Mouse (Mus musculus) layer of hippocampus, postnatal 10 days (tissue): ENCODE data around the gene Sap18b. TPM values are rescaled to one million over a fixed set of nuclear protein-coding genes. Genes with fewer than 3 reads are reported as not detected.
"Not testable (repeated sequence)": the region's sequence is repeated elsewhere in the genome, so short reads cannot be mapped to it uniquely, and the experiment has no call there.

Experiments
- DNase-seq, 2 experiments: peaks; one replicate each; pipeline ENCODE4 v3.0.0; 2021; ENCODE audit warnings: low spot score in 2 of 2
- total RNA-seq, 2 experiments: library from RNA; stranded (reverse); gene quantifications; 2 replicates each; pipeline ENCODE4 v1.2.3; 2021

Sap18b gene
- total RNA-seq, 2 experiments from 2014 or later, result 165 to 170 TPM

- DNase-seq, result no peak
Measured at GRCm38 (mm10) chr8:95821266-95821665, 3.9 kb upstream of the Sap18b start.

GRCm38 (mm10) chr8:95822096-95822495 is 3.0 kb upstream of the Sap18b start:
- no peak for DNase-seq

DNA sequence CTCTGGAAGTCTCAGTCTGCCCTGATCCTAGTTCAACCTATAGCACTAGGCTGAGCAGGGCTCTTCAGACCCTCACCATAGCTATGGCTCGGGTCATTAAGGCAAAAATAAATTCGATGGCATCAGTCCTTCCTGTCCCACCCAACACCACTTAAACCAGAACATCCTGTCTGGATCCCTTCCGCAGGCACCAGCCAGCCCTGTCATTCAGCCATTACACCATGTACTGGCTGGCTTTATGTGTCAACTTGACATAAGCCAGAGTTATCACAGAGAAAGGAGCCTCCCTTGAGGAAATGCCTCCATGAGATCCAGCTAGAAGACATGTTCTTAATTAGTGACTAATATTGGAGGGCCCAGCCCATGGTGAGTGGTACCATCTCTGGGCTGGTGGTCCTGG is 2.4 kb upstream of the Sap18b start:
- DNase-seq, result no peak

DNA sequence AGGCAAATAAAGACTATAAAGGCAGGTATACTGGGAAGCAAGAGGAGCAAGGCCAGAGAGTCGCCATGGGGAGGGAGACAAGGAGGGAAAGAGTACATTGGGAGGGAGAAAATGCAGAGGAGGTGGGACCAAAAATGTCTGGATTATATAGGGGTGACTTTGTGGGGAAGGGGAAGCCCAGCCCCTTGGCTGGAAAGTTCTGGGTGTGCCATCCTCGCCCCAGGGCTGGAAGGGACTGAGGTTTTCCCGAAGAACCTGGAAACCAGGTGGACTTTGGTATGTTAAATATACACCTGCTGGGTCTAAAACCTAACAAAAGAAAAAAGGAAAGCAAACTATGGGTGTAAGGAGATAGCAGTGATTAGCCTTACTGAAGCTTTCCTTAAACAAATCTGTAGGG is 5.0 kb downstream of the Sap18b start:
- DNase-seq, result no peak

DNA sequence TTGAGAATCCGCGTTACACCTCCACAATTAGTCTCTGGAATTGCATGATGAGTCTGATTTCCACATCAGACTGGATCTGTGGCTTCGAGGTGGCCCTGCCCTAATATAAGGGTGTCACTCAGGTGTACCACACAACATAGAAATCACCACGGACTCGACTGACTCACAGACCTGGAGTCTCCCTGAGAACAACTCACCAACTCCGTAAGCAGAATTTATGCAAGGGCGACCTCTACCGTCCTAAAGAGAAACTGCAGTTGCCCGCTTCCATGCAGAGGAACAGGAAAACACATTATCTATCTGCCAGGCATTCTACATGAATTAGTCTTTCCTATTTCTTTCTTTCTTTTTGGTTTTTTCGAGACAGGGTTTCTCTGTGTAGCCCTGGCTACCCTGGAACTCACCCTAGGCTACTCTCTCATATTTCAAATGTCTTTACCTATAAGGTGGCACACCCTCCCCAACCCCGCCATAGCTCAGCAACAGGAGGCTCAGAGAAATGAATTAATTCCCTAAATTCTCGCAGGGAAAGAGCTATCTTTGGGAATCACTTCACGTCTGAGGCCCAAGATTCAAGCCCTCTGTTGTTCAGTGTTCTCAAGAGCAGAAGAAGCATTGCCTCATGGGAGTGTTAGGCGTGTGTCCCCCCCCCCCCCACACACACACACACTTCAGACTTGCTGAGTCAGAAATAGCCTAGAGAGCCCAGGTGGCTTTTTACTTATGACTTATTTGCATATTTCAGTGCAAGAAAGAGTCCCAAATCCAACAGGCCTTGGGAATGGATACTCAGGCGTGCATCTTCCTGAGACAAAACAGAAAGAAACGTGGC is 7.7 kb downstream of the Sap18b start:
- DNase-seq, result peak; percentile 92 to 93

DNA sequence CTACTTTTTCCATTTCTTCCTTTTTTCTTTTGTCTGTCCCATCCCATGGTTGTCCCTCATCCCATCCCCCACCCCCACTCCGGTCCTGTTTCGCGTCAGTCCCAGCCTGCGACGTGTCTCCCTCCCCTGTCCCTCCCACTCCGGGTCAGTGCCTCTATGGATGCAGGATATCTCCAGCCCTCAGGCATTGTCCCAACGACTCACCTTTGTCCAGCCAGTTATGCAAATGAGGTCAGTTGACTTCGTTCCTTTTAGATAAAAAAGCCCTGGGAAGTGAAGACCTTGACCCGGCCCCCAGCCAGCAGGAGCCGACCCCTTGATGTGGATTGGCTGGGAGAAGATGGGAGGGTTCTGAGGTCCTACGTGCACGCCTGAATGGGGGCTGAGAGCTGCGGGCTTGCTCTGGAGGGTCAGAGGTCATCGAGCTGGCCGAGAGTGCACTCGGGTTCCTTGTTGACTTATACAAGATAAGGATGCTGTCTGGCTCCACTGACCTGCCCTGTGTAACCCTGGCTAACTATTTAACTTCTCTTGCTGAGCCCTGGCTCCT is 8.4 kb downstream of the Sap18b start:
- DNase-seq, result no peak

- no peak for DNase-seq
Measured at GRCm38 (mm10) chr8:95835891-95836290, 10.7 kb downstream of the Sap18b start.

GRCm38 (mm10) chr8:95837266-95837665 is 12.1 kb downstream of the Sap18b start:
- DNase-seq, result no peak

- no peak for DNase-seq
Measured at GRCm38 (mm10) chr8:95839289-95839688, 14.1 kb downstream of the Sap18b start.

DNA sequence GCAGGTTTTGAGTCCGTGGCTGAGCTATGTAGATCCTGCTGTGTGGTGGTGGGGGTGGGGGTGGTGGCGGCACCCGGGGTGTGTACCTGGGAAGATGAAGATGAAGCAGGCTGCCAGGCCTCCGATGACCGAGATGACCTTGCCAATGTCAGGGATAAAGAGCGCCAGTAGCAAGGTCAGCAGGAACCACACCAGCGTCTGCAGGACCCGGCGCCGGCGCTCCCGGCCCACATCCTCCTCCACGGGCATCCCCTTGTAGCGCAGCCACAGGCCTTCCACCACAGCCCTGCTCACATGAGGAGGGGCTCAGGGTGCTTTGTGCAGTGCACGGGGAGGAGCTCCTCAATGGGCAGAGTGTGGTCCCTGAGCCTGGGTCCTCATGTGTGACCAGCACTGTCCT is 16.3 kb downstream of the Sap18b start:
- no peak for DNase-seq

DNA sequence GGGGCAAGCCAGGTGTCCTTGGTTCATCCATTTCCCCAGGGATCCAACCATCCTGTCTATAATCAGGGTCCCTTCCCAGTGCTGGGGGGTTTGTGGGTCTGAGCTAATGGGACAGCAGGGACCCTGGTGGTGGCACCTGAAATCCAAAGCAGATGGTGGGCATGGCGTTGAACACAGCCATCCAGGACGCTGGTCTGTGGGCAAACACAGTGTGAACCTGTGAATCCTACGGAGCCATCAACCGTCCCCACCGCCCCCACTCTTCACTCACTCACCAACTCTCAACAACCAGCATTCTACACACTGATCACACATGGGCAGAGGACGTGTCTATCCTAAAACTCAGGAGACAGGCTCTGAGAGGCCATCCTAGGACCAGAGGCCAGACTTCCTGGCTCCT is 18.8 kb downstream of the Sap18b start:
- no peak for DNase-seq

DNA sequence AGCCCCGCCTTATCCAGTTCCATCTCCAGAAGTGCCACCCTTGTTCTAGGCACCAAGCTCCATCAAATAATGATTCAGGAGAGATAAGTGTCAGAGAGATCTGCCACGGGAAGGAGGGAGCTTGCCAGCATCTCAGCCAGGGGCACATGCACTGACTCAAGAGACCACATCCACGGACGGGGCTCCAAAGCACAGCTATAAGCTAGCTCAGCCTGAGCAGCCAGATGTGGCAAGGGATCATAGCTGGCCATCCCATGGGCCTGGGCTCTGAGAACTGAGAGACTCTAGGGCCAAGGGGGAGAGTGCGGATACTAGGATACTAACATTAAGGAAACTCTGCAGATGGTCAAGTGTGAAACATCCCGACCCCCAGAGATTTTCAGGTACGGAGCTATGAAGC is 19.9 kb downstream of the Sap18b start:
- DNase-seq, result no peak

GRCm38 (mm10) chr8:95848061-95848551 is 23.0 kb downstream of the Sap18b start:
- peak in 1 of 2 experiments; percentile 42 for DNase-seq

GRCm38 (mm10) chr8:95848734-95849464 is 23.8 kb downstream of the Sap18b start:
- no peak for DNase-seq

DNA sequence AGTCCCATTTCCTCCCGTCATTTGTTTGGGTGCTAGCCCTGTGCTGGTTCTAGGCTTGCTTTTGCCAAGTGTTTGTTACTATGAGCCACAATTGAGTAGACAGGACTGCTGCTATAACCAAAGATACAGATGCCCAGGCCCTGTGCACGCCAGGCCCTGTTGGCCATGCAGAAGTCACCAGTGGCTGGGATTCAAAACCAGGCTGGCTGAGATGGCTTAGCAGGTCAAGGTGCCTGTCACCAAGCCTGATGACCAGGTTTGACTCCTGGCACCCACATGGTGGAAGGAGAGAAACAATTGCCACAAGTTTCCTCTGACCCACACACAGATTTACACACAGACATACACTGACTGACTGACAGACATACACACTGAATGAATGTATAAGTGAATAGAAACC is 25.2 kb downstream of the Sap18b start:
- DNase-seq, result no peak

DNA sequence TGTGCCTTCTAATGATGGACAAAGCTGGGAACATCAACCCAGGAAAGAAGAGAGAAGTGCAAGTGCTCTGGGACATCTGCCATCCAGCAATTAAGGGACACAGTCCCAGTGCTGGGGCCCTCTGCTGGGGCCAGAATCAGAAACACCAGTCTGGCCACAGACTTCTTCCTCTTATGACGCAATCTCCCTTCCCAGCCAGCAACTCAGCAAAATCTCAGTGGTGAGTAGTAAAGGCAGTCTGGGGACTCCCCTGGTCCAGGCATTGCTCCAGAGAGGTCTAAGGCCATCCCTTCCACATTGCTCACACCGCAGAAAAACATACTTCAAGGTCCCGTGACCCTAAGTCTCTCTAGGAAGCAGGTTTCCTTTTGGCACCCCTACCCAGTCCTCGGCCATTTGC is 27.1 kb downstream of the Sap18b start:
- DNase-seq, result no peak

- peak; percentile 68 to 70 for DNase-seq
Measured at GRCm38 (mm10) chr8:95853102-95853843, 28.1 kb downstream of the Sap18b start, which contains the start of gene Slc38a7. Gene Slc38a7, minus strand, starts transcription at chr8:95853539.

DNA sequence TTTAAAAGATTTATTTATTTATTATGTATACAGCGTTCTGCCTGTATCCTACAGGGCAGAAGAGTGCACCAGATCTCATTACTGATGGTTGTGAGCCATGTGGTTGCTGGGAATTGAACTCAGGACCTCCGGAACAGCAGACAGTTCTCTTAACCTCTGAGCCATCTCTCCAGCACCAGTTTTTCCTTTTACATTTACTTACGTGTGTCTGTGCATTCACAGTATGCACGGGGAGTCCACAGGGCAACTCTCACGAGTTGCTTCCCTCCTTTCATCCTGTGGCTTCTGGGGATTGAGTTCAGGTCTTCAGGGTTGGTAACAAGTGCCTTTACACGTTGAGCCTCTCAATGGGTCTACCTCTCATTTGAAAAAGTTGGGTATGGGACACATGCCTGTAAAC is 29.0 kb downstream of the Sap18b start:
- no peak for DNase-seq

DNA sequence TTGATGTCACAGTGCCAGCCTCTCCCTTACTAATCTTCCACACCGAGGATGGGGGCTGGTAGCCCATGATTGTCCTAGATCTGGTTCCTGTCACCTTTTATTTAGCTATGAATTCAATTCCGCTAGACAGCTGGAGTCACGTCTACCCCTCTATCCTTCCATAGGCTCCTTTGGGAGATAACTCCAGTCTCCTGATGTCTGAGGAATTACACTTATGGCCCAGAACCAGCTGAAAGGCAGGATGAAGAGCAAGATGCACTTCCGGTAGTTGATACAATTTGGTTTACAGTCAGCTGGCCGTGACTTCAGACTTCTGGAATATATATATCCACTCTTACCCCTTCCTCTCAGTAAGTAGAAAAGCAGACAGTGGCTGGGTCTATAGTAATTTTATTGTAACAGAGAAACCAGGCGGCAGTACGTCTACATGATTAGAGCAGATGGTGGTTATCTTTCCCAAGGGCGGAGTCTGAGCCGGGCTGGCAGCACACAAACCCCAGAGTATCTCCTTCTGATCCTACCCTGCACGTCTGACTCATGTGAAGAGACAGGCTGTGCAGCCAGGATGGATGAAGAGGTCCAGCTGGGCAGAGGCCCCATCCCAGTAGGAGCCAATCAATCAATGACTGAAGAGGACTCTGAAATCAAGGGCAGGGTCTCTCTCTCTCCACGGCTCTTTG is 38.8 kb downstream of the Sap18b start:
- not testable (repeated sequence) for DNase-seq

GRCm38 (mm10) chr8:95864851-95865250 is 39.7 kb downstream of the Sap18b start:
- not testable (repeated sequence) for DNase-seq

DNA sequence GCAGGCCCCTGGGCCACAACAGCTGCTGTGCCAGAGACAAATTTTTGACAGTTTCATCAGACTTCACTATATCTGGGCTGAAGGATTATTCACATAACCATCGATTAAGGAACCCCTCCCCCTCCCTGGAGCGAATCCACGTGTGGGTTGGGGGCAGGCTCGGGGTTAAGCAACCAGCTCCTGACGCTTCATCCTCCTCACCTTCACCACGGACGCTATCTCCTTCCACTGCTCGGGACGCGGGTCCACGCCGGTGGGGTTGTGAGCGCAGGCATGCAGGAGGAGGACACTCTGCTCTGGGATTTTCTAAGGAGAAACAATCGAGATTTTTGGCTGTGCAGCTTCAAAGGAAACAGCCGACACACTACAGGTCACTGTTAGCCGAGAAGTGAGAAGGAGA is 46.5 kb downstream of the Sap18b start:
- no peak for DNase-seq
